Mouse (Mus musculus): ENCODE measurements around the gene Nupl1. TPM values are rescaled to one million over a fixed set of nuclear protein-coding genes. Genes with fewer than 3 reads are reported as not detected.

The Nupl1 gene
- total RNA-seq, 2 experiments from 2014 or later, result not detected

DNA sequence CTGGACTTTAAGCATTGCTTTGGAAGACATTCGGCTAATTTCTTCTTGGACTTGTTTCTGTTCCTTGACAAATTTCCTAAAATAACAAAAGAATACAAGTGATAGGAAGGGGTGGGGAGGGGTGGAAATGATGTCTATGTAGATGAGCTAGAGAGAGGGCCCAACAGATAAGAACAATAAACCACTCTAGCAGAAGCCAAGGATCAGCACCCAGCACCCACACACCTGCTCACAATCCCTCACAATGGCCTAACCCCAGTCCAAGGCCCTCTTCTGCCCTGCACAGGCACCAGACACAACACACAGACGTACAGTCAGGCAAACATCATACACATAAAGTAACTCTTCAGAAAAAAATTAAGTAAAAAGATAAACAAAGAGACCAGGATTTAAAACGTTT is 12.7 kb downstream of the Nupl1 start:
- no peak for DNase-seq

DNA sequence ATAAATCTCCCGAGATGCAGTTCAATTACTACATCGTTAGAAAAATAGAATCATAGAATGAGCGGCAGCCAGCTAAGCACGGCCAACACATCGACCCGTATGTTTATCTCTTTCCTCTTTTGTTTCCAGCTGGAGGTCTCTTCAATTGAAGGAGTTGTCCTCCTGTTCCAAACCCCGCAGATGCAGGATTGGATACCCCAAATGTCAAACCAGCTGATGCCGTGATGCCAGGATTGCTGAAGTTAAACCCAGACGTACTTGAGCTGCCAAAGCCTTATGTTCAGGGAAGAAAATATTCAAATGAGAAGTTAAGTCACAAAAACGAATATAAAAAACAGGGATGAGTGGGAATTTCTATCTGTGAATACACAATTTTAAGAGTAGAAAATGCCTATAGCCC is 31.3 kb downstream of the Nupl1 start:
- no peak for DNase-seq

DNA sequence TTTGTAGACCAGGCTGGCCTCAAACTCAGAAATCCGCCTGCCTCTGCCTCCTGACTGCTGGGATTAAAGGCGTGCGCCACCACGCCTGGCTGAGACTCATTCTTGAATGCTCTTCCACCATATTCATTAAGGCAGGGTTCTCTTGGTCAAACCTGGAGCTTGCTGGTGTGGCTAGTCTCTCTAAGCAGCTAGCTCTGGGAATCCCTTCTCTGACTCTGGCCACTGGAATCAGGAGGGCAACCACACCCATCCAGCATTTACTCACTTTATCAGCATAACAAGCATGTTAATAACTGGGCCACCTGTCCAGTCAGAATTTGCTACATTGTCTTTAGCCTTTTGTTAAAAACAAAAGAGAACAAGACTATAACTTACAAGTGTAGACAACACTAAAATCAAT is 33.6 kb downstream of the Nupl1 start:
- DNase-seq, result no peak

DNA sequence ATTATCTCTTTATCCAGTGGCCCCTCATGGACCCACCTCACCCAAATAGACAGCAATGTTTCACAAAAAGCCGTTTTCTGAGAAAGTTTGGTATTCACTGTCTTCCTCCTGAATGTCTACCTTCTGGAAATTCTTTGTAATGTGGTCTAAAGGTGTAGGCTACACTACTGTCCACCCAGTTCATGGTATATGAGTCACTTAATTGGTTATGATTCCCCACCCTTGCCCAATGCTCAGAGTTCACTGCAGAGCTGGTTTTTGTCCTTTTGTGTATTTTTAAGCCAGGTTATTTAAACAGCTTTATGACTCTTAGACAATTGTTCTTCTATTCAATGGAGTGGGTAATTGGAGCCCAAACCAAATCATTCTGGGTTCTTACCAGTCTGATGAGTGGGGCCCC is 35.1 kb downstream of the Nupl1 start:
- no peak for DNase-seq

DNA sequence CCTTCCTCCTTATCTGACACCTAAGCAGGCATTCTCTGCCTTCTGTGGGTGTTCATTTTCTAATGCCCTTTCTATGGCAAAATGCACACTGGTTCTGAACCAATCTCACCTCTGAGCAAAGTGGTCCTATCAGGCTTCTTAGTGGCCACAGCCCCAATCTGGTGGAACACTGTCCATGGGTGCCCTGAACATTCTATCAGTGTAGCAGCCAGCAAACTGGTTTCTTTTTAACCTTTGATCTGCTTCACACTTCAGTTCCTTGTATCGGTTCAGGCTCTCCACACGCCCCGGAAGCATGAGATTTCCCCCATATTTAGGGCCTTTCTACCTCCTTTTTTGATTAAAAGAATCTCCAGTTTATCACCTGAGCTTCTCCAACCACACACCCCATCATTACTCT is 36.2 kb downstream of the Nupl1 start:
- DNase-seq, result no peak

DNA sequence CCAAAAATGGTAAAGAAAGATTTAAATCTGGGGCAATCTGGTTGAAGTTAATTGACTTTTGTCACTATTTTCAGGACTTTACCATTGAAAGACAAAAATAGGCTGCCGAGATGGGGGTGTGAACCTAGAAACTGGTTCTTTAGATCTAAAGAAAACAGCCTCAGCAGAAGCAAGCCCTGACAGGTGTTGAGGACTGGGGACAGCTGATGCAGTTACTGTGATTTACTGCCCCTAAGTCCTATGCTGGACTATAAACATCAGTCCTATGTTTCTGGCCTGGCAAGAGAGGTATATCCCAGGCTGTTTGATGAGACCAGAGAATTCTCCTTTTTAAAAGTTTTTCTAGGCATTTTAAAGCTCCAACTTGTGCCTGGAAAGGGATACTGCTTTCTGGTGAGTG is 37.2 kb downstream of the Nupl1 start:
- DNase-seq, result no peak

DNA sequence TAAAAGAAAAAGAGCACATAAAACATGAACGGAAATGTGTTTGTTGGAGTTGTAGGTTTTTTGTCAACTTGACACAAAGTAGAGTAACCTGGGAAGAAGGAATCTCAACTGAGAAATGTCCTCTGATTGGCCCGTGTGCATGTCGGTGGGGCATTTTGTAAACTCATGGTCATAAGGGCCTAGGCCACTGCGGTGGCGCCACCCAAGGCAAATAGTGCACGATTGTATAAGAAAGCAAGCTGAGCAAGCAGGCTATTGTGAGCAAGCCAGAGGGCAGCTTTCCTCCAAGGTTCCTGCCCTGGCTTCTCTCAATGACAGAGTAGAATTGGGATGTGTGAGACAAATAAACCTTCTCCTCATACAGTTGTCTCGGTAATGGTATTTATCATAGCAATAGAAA is 42.1 kb downstream of the Nupl1 start:
- no peak for DNase-seq

DNA sequence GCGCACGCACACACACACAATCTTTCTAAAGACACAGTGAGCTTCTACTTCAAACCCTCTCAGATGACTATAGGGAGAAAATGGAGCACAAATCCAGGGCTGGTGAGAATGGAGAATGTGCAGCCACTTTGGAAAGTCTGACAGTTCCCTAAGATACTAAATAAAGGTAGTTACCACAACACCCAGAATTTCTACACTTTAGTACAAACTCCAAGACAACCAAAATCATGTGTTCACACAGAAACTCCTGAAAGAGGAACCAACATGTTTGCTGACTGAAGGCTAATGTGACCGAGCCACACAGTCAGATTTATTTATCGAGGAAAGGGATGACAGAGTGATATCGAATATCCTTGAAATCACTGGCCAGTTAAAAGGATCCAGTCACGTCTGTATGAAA is 46.2 kb downstream of the Nupl1 start:
- no peak for DNase-seq

DNA sequence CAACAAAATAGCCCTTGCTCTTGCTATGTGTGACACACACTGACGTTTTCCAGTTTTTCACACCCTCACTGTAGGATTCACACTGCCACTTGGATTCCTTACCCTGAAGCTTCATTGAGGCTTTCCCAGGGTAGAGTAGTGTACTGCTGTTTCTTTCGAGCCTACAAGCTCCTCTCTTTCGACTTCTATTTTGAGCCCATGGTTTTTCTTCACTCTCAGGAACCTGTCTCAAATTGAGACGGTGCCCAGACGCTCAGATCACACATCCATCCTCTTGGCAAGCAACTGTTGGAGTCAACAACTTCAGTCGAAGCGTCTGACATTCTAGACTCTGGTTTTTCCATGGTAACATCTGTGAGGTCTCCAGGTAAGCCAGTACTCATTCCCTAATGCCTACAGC is 54.3 kb downstream of the Nupl1 start, which contains the start of gene Atp8a2:
Gene Atp8a2, minus strand, starts transcription at position 296 of the 400 bp plus-strand sequence.
- no peak for DNase-seq

DNA sequence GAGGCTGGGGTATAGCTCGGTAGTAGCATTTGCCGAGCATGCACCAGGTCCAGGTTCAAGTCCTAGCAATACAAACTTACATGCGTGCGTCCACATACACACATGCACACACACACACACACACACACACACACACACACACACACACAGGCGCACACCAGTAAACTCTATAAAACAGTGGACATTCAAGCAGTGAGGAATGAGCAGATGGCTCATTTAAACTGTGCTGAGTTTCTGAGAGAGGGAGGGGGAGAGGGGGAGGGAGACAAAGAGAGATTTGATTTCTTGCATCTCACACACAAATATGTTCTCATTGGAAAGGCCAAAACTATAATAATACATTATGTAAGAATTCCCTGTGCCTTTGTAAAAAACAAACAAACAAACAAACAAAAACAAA is 55.2 kb downstream of the Nupl1 start:
- no peak for DNase-seq

DNA sequence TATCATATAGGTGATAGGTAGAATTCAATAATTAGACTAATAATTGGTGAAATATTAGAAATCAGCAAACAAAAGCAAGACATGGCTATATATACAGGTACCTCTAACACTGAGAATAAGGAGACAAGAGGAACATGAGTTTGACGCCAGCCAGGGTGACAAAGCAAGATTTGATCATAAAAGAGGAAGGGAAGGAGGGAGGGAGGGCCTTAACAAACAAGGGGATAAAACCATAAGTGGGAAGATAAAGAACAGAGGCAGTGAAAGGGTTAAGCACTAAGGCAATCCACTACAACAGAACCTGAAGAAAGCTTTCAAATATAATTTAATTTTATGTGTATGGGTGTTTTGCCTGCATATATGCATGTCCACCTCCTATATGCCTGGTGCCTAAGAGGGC is 56.6 kb downstream of the Nupl1 start:
- DNase-seq, result no peak

DNA sequence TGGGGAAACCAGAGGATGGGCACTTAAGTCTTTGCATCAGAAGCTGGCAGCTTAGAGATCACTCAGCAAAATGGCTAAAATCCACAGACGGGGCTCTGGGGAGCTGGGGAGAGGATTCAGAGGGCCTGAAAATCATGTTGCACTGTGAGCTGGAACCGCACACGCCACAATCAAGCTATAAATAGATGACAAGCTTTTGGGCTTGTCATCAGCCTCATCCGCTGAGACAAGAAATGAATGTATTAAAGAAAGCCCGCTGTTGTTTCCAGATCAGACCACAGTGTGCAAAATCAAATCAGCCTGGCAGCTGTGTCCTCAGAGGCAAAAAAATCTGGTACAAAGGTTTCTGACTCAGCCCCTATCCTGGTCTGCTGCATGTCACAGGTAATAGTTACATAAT is 61.5 kb downstream of the Nupl1 start:
- DNase-seq, result no peak

DNA sequence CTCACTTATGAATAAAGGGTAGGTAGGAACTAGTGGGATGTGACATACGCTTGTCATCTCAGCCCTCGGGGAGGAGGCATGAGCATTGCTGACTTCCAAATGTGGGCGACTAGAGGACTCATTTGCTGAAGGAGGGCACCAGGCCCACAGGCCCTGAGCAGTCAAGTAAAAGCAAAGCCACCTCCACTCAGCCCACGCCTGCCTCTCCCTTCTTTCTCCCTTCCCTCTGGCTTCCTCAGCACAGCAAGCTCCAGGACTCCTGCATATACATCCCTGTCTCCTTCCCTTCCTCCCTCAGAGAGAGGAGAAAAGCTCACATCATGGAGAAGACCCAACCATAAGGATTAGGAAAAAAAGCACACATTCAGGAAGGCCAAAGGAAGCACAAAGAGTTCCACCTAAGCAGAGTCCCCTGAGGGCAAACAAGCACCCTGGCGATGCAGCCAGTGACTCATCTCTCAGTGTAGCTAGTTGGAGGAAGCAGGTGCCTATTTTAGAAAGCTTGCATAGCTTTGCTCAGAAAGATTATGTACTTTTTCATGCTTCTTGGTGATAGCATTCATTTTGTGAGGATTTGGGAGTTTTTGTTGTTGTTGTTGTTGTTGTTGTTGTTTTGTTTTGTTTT is 62.9 kb downstream of the Nupl1 start:
- no peak for DNase-seq

DNA sequence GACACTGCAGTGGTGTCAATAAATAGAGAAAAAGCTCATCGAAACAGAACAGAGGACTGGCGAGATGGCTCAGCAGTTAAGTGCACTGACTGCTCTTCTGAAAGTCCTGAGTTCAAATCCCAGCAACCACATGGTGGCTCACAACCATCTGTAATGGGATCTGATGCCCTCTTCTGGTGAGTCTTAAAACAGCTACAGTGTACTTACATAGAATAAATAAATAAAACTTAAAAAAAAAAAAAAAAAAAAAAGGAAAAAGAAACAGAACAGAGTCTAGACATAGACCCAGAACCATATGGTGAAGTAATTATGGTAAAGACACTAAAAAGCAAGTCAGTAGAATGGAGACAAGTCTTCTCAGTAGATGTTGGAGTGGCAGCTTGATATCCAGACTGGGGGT is 69.9 kb downstream of the Nupl1 start:
- no peak for DNase-seq

DNA sequence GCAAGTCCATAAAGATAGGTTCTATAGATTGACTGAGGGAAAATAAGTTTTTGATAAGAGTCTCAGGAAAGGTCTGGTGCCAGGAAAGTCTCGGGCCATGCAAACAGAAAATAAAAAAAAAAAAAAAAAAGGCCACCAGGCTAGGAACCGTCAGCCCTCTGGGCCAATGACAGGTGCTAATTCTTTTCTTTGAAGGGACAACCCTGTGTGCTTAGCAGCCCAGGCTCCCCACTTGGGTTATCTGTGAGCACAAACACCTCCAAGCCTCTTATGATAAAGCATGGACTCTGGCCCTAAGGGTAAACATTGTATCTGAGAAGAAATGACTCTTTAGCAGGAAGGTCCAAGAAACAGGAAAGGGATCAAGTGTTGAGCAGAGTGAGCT is 72.7 kb downstream of the Nupl1 start:
- no peak for DNase-seq

DNA sequence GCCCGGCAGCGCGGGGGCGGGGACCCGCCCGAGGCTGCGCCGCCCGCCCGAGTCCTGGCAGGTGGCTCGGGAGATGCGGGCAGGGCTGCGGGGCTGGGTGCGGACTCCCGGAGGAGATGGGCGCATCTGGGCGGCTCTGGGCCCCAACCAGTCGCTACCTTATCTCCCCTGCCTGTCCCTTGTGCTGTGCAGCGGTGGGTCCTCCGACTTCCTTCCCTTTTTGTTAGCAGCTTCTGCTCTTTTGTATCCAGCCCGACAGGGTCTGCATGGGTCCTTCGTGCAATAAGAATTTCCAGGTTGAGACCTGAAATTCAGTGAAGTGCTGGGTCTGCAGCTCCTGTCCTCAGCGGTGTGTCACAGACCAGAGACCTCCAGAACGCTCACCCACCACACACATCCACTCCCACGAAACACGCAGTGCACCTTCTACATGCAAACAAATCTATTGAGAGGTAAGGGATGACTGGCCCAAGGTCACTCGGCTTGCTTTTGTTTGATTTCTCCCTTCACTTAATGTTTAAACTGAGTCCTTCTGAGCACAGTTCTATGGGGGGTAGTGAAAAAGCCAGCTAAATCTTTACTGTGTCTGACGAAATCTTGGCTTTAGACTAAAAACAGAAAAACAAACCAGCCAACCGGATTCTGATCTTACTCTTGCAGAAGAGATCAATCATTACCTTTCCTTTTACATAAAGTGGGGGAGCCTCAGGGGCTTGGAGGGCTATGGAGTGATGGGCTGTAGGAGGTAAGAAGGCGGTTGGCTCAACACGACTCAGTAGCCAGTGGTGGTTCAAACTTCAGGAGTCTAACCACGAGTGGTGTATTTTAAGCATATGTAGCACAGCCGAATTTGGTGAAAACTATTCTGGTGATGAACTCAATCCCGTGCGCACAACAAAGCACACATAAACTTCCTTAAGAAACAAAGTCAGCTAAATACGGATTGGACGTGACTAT is 73.3 kb downstream of the Nupl1 start:
- DNase-seq, result no peak

DNA sequence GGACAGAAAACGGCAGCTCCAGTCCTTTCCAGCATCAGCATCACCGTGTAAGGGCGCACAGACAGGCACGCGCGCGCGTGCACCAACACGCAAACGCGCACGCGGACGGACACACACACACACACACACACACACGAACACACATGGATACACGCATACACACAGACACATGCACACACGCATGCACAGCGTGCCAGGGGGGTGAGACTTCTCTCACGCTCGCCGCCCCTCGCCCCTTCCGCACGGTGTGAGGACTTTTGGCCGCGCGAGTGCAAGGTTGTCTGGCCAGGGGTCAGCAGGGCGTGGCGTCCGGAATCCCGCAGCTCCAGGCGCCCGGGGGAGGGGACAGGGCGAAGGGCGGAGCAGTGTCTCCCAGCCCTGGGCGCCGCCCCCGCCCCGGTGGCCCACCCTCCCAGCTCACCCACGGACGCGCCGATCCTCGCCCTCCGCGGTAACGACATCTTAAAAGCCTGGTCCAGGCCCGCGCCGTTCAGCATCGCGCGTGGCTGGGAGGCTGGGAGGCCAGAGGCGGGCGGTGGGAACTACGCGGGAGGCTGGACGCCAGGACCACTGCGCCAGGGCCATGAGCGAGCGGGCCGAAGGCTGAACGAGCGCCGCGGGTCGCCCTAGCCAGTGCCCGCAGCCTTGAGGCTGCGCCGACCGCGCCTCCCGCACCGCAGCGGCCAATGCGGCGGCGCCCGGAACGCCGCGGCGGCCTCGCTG is 74.2 kb downstream of the Nupl1 start:
- peak; percentile 58 for DNase-seq

DNA sequence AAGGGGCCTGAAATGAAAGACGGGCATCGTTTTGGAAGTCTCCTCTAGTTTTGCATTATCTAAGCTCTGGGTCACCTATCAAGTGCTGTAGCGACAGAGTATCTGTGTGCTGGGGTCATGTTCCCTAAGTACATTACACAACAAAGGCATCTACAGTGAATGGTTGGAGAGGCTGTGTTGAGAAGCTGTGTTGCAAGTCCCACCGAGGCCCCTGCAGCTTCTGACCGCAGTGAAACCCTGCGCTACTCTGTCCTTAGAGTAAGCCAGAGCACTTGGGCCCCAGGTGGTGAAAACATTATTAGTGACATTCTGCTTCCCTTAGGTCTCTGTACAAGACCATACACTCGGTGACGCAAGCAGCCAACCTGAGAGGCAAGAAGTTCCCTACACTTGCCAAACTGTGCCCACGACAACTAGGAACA is 74.8 kb downstream of the Nupl1 start:
- no peak for DNase-seq

DNA sequence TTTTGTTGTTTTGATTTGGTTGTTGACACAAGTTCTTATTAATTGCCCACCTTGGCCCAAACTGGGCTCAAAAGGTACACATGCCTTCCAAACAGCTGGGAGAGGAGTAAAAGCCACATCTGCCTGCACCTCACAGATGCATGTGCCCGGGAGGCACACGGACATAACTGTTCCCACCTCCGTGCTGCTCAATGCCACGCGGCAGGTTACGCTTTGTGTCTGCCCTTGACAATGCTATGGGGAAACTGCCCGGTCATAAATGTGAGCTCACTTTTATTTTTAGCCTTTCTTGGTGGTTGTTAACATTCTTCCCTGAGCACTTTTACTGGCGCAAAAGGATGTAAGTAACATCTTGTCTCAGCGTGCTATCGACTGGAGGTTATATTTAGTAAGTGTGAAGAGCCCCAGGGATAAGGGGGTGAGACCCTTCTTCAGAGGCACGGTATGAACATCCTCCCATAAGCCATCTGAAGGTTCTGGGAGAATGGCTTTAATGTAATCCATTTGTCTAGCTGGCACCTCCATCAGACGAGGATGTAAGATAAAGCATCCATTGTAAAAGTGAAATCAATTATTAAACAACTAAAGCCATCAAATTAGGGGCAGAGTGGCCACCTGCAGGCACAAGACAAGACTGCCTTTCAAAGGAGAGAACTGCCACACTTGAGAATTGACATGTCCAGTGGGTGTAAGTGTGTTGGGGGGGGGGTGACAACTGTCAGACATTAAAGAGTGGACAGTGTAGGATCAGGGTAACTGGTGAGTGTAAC is 78.8 kb downstream of the Nupl1 start:
- DNase-seq, result no peak

DNA sequence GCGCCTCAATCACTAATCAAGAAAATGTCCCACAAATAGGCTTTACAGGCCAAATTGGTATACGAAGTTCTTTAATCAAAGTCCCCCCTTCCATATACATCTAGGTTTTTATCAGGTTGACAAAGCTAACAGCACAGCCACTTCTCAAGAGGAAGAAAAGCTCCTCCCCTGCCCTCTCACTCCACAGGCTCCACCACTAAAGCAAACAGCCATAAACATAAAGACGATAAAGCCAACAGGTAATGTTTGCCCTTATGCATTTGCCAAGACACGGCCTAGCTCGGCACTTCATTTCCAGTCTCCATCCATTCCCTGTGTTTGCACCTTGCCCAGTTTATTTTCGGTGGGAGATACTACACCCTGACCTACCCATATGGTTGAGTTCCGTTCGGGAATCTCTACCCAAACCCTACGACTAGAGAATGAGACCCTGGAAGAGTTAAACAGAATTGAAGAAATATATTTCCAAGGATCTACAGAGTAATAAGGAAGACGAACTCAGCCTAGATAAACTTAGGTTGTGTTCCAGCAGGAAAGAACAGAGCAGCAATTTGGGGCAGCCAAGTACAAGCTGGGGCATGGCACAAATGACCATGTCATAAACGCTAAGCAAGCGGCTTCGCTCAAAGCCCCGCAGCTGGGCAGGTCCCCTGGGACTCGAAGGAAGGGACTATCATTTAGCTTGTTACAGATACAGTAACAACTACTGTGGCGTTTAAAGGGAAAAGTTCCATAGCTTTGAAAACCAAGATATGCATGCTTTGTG is 80.2 kb downstream of the Nupl1 start:
- no peak for DNase-seq

DNA sequence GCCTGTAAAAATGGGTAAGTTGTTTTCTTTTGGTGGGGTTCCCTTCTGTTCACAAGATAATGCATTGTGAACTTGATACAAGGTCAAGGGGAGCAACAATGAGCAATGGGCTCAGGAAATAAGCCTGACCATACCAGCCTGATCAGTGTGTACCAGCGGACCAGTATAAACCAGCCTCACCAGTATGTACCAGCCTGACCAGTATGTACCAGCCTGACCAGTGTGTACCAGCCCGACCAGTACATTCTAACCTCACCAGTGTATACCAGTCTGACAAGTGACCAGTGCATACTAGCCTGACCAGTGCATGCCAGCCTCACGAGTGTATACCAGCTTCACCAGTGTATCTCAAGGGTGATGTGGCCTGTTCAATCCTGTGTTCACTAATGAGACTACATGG is 87.9 kb downstream of the Nupl1 start:
- no peak for DNase-seq

DNA sequence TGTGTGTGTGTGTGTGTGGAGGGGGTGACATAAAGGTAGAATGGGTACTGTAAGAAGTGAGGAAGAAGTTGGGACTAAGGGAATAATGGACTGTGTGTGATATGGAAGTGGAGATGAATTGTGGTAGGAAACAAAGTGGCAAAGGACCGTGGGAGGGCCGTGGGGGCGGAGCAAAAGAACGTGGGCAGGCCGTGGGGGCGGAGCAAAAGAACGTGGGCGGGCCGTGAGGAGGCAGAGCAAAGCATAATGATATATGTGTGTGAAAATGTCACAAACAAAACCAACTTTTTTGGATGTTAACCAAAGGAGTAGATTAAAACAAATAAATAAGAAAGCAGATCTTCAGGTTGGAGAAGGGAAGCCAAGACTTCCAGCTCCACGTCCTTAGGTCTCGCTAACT is 98.9 kb downstream of the Nupl1 start:
- DNase-seq, result no peak
